Mouse (Mus musculus): ENCODE measurements around the gene Palb2. TPM values are rescaled to one million over a fixed set of nuclear protein-coding genes. Genes with fewer than 3 reads are reported as not detected.
A peak's percentile ranks its signal among the peaks of the same experiment; 100 is the strongest.

The Palb2 gene
- total and polyA plus RNA-seq, 2 experiments, result 0.23 to 0.83 TPM

DNA sequence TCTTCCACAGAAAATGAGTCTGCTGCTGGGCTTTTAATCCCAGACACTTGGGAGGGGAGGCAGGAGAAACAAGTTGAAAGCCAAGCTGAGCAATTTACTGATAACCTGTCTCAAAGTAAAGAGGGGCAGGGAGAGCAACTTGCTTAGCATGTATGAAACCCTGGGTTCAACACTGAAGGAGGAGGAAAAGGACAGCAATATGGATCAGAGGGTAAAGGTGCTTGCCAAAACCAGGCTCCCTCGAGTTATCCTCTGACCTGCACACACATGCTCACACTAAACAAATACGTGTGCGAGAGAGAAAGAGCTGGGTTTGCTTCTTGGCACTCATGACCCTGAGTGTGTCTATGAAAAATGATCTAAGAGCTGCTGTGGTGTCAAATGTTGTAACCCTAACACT lies 34.8 kb downstream of the Palb2 start:
- Histone ChIP-seq H3K27ac (replicated peaks; ENCODE audit: insufficient read depth, low read depth, low read length) (no peak overlapping the region), H3K4me3 (ENCODE audit: insufficient read depth, low read depth, low read length) (no peak overlapping the region), H3K27me3 (ENCODE audit: control insufficient read depth, insufficient read depth, low read length) (no peaks in the 10 kb centered on the region), H3K4me1 (ENCODE audit: control insufficient read depth, insufficient read depth, low read length) (peaks cover 16% of the 10 kb centered on the region), H3K36me3 (ENCODE audit: control insufficient read depth, insufficient read depth, low read length) (peaks cover 46% of the 10 kb centered on the region), H3K79me2 (ENCODE audit: control insufficient read depth, insufficient read depth, low read length) (peaks cover 26% of the 10 kb centered on the region), H3K9ac (ENCODE audit: low read depth, low read length) (no peak overlapping the region)
- TF ChIP-seq CTCF (IDR thresholded peaks at IDR 0.05; ENCODE audit: low read depth, low read length) (no peak), POLR2A (IDR thresholded peaks at IDR 0.05; ENCODE audit: extremely low read depth, insufficient read depth, low read length) (no peak)
- no peak for DNase-seq (ENCODE audit: extremely low read depth, low read depth, low spot score)
- WGBS, result 43% methylated on average over 3 of the region's 3 CpGs

DNA sequence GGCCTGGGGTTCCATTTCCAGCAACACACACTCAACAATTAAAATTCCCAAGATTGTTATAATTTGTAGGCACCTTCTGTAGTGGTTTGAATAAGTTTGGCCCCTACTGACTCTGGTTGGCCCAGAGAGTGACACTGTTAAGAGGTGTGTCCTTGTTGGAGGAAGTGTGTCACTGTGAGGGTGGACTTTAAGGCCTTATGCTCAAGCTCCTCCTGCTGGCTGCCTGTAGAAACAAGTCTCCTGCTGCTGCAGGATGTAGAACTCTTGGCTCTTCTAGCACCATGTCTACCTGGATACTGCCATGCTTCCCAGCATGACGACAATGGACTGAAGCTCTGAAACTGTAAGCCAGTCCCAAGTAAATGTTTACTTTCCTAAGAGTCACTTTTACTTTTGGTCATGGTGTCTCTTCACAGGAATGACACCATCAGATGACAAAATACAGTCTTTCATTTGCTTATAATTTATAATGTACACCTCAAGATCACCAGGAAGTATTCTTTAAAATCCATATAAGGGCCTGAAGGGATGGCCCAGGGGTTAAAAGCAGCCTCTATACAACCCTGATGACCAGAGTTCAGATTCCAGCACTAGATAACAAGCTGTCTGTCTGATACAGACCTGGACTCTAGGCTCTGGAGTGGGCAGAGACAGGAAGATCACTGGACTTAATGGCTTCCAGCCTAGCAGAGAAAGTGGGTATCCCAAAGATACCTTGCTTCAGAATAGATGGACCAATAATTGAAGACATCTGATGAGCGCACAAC lies 38.0 kb downstream of the Palb2 start:
- no peak for TF ChIP-seq POLR2A (IDR thresholded peaks at IDR 0.05; ENCODE audit: extremely low read depth, insufficient read depth, low read length)
- TF ChIP-seq CTCF (IDR thresholded peaks at IDR 0.05; ENCODE audit: low read depth, low read length), result peak; percentile 7; the same call in 1 of the 2 replicates
- H3K27ac ChIP-seq (replicated peaks; ENCODE audit: insufficient read depth, low read depth, low read length), result no peak overlapping the region
- peaks cover 7% of the 10 kb centered on the region; the same call in 1 of the 2 replicates for H3K4me1 ChIP-seq (ENCODE audit: control insufficient read depth, insufficient read depth, low read length)
- peaks cover 71% of the 10 kb centered on the region for H3K36me3 ChIP-seq (ENCODE audit: control insufficient read depth, insufficient read depth, low read length)
- no peaks in the 10 kb centered on the region for H3K27me3 ChIP-seq (ENCODE audit: control insufficient read depth, insufficient read depth, low read length)
- H3K9ac ChIP-seq (ENCODE audit: low read depth, low read length), result no peak overlapping the region
- peaks cover 13% of the 10 kb centered on the region for H3K79me2 ChIP-seq (ENCODE audit: control insufficient read depth, insufficient read depth, low read length)
- H3K4me3 ChIP-seq (ENCODE audit: insufficient read depth, low read depth, low read length), result no peak overlapping the region
- no peak for DNase-seq (ENCODE audit: extremely low read depth, low read depth, low spot score)
- WGBS, result 71% methylated on average over 2 of the region's 2 CpGs

- Histone ChIP-seq H3K4me1 (ENCODE audit: control insufficient read depth, insufficient read depth, low read length) (no peaks in the 10 kb centered on the region), H3K79me2 (ENCODE audit: control insufficient read depth, insufficient read depth, low read length) (no peaks in the 10 kb centered on the region), H3K27ac (replicated peaks; ENCODE audit: insufficient read depth, low read depth, low read length) (no peak overlapping the region), H3K9ac (ENCODE audit: low read depth, low read length) (no peak overlapping the region), H3K27me3 (ENCODE audit: control insufficient read depth, insufficient read depth, low read length) (no peaks in the 10 kb centered on the region), H3K4me3 (ENCODE audit: insufficient read depth, low read depth, low read length) (no peak overlapping the region), H3K36me3 (ENCODE audit: control insufficient read depth, insufficient read depth, low read length) (peaks cover 58% of the 10 kb centered on the region)
- TF ChIP-seq POLR2A (IDR thresholded peaks at IDR 0.05; ENCODE audit: extremely low read depth, insufficient read depth, low read length), result no peak
- TF ChIP-seq CTCF (IDR thresholded peaks at IDR 0.05; ENCODE audit: low read depth, low read length), result no peak
- WGBS, result 88% methylated on average over 11 of the region's 11 CpGs
- DNase-seq (ENCODE audit: extremely low read depth, low read depth, low spot score), result no peak
Measured at GRCm38 (mm10) chr7:122087195-122087982, 45.4 kb downstream of the Palb2 start.

GRCm38 (mm10) chr7:122081071-122081470 lies 51.7 kb downstream of the Palb2 start:
- Histone ChIP-seq H3K4me1 (ENCODE audit: control insufficient read depth, insufficient read depth, low read length) (no peaks in the 10 kb centered on the region), H3K9ac (ENCODE audit: low read depth, low read length) (no peak overlapping the region), H3K27me3 (ENCODE audit: control insufficient read depth, insufficient read depth, low read length) (no peaks in the 10 kb centered on the region), H3K36me3 (ENCODE audit: control insufficient read depth, insufficient read depth, low read length) (peaks cover 49% of the 10 kb centered on the region), H3K4me3 (ENCODE audit: insufficient read depth, low read depth, low read length) (no peak overlapping the region), H3K27ac (replicated peaks; ENCODE audit: insufficient read depth, low read depth, low read length) (no peak overlapping the region), H3K79me2 (ENCODE audit: control insufficient read depth, insufficient read depth, low read length) (no peaks in the 10 kb centered on the region)
- DNase-seq (ENCODE audit: extremely low read depth, low read depth, low spot score), result no peak
- 98% methylated on average over 1 of the region's 1 CpGs for WGBS
- no peak for TF ChIP-seq CTCF (IDR thresholded peaks at IDR 0.05; ENCODE audit: low read depth, low read length)
- no peak for TF ChIP-seq POLR2A (IDR thresholded peaks at IDR 0.05; ENCODE audit: extremely low read depth, insufficient read depth, low read length)

DNA sequence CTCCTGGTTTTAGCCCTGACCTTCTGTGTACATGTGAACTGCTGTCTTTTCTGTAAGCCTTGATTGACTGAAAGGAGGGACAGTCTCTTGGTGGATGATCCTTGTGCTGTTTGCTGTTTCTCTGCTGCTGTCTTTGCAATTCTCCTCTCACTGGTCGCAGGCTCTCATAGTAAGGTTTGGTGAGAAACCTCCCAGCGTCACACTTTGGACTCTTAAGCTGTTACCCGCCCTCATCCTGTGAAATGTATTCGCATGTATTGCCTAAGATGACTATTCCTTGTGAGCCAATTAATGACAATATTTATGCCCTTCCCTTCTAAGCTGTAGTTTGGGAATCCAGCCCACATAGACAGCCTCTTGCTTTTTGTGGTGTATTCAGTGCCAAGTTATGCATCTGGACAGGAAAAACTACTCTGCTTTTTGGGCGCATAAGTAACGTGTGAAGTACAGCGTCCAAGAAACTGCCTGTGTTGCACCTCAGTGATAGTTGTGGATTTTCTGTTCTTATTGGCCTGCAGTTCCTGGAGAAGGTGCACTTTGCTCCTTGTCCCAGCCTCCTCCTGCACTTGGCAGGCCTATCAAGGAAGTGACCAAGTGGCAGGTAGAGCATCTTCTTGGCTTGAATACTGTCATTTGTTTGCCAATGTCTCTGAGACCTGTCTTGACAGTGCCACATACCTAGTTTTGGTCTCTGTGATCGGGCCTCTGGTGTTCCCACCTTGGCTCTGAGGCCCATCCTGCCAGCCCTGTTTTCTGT lies 52.8 kb downstream of the Palb2 start:
- no peak overlapping the region for H3K9ac ChIP-seq (ENCODE audit: low read depth, low read length)
- 86% methylated on average over 8 of the region's 8 CpGs for WGBS
- no peaks in the 10 kb centered on the region for H3K79me2 ChIP-seq (ENCODE audit: control insufficient read depth, insufficient read depth, low read length)
- H3K4me3 ChIP-seq (ENCODE audit: insufficient read depth, low read depth, low read length), result no peak overlapping the region
- TF ChIP-seq POLR2A (IDR thresholded peaks at IDR 0.05; ENCODE audit: extremely low read depth, insufficient read depth, low read length), result no peak
- no peak for TF ChIP-seq CTCF (IDR thresholded peaks at IDR 0.05; ENCODE audit: low read depth, low read length)
- peaks cover 54% of the 10 kb centered on the region for H3K36me3 ChIP-seq (ENCODE audit: control insufficient read depth, insufficient read depth, low read length)
- H3K4me1 ChIP-seq (ENCODE audit: control insufficient read depth, insufficient read depth, low read length), result no peaks in the 10 kb centered on the region
- H3K27me3 ChIP-seq (ENCODE audit: control insufficient read depth, insufficient read depth, low read length), result no peaks in the 10 kb centered on the region
- no peak for DNase-seq (ENCODE audit: extremely low read depth, low read depth, low spot score)
- H3K27ac ChIP-seq (replicated peaks; ENCODE audit: insufficient read depth, low read depth, low read length), result no peak overlapping the region
